Mouse (Mus musculus): ENCODE measurements at regions not wholly inside any gene's neighbourhood (a gene's known extent, or its start where the extent isn't known, plus 50 kb on each side); places are given as distances from the start of the nearest gene placed in this dataset.

- H3K4me3 ChIP-seq (ENCODE audit: low read length) = no peak overlapping the region
- no peak overlapping the region for H3K27ac ChIP-seq (ENCODE audit: low read length)
- no peaks in the 10 kb centered on the region for H3K36me3 ChIP-seq (ENCODE audit: control insufficient read depth, insufficient read depth, low read length)
- H3K9me3 ChIP-seq (ENCODE audit: control insufficient read depth, low read length) = no peaks in the 10 kb centered on the region
- no peak overlapping the region for H3K4me2 ChIP-seq (ENCODE audit: low read depth, low read length)
- H3K27me3 ChIP-seq (ENCODE audit: control insufficient read depth, insufficient read depth, low read depth, low read length) = no peaks in the 10 kb centered on the region
- no peak overlapping the region for H3K9ac ChIP-seq (ENCODE audit: low read length)
- no peak for ATAC-seq (ENCODE audit: low read depth)
- 90% methylated on average over 7 of the region's 7 CpGs for WGBS
- no peaks in the 10 kb centered on the region for H3K4me1 ChIP-seq (replicated peaks; ENCODE audit: control insufficient read depth, insufficient read depth, low read length)
Measured at GRCm38 (mm10) chr12:105927210-105927609, 82.8 kb upstream of the Vrk1 start.

- 44% methylated on average over 12 of the region's 12 CpGs for WGBS
- Histone ChIP-seq H3K27me3 (ENCODE audit: control insufficient read depth, insufficient read depth, low read depth, low read length) (no peaks in the 10 kb centered on the region), H3K4me1 (replicated peaks; ENCODE audit: control insufficient read depth, insufficient read depth, low read length) (no peaks in the 10 kb centered on the region), H3K9me3 (ENCODE audit: control insufficient read depth, low read length) (0 out of 2 replicates have a peak, but pooled peaks cover 2% of the 10 kb centered on the region), H3K4me2 (ENCODE audit: low read depth, low read length) (no peak overlapping the region), H3K4me3 (ENCODE audit: low read length) (no peak overlapping the region), H3K36me3 (ENCODE audit: control insufficient read depth, insufficient read depth, low read length) (no peaks in the 10 kb centered on the region), H3K27ac (ENCODE audit: low read length) (no peak overlapping the region), H3K9ac (ENCODE audit: low read length) (no peak overlapping the region)
- no peak for ATAC-seq (ENCODE audit: low read depth)
Measured at GRCm38 (mm10) chr12:105929456-105929921, 80.5 kb upstream of the Vrk1 start.

GRCm38 (mm10) chr12:105935441-105935880 lies 74.6 kb upstream of the Vrk1 start:
- WGBS = 4% methylated on average over 17 of the region's 22 CpGs
- no peak overlapping the region for H3K9ac ChIP-seq (ENCODE audit: low read length)
- H3K27ac ChIP-seq (ENCODE audit: low read length) = no peak overlapping the region
- no peaks in the 10 kb centered on the region for H3K4me1 ChIP-seq (replicated peaks; ENCODE audit: control insufficient read depth, insufficient read depth, low read length)
- ATAC-seq (ENCODE audit: low read depth) = no peak
- H3K4me2 ChIP-seq (ENCODE audit: low read depth, low read length) = peak overlapping the region; percentile 51
- H3K36me3 ChIP-seq (ENCODE audit: control insufficient read depth, insufficient read depth, low read length) = no peaks in the 10 kb centered on the region
- H3K4me3 ChIP-seq (ENCODE audit: low read length) = peak overlapping the region; percentile 32
- 0 out of 2 replicates have a peak, but pooled peaks cover 2% of the 10 kb centered on the region for H3K9me3 ChIP-seq (ENCODE audit: control insufficient read depth, low read length)
- H3K27me3 ChIP-seq (ENCODE audit: control insufficient read depth, insufficient read depth, low read depth, low read length) = no peaks in the 10 kb centered on the region

- Histone ChIP-seq H3K27me3 (ENCODE audit: control insufficient read depth, insufficient read depth, low read depth, low read length) (no peaks in the 10 kb centered on the region), H3K9ac (ENCODE audit: low read length) (no peak overlapping the region), H3K27ac (ENCODE audit: low read length) (no peak overlapping the region), H3K4me2 (ENCODE audit: low read depth, low read length) (no peak overlapping the region), H3K9me3 (ENCODE audit: control insufficient read depth, low read length) (0 out of 2 replicates have a peak, but pooled peaks cover 2% of the 10 kb centered on the region), H3K36me3 (ENCODE audit: control insufficient read depth, insufficient read depth, low read length) (no peaks in the 10 kb centered on the region), H3K4me3 (ENCODE audit: low read length) (no peak overlapping the region), H3K4me1 (replicated peaks; ENCODE audit: control insufficient read depth, insufficient read depth, low read length) (no peaks in the 10 kb centered on the region)
- no peak for ATAC-seq (ENCODE audit: low read depth)
- WGBS = 71% methylated on average over 18 of the region's 18 CpGs
Measured at GRCm38 (mm10) chr12:105936812-105937530, 73.1 kb upstream of the Vrk1 start.

GRCm38 (mm10) chr12:105942136-105943076 lies 67.6 kb upstream of the Vrk1 start:
- WGBS = 67% methylated on average over 20 of the region's 20 CpGs

GRCm38 (mm10) chr12:105943077-105943433 lies 67.0 kb upstream of the Vrk1 start:
- no peak overlapping the region for H3K27ac ChIP-seq (ENCODE audit: low read length)
- WGBS = 83% methylated on average over 8 of the region's 8 CpGs
- H3K36me3 ChIP-seq (ENCODE audit: control insufficient read depth, insufficient read depth, low read length) = no peaks in the 10 kb centered on the region
- H3K4me2 ChIP-seq (ENCODE audit: low read depth, low read length) = no peak overlapping the region
- no peak for ATAC-seq (ENCODE audit: low read depth)
- no peaks in the 10 kb centered on the region for H3K9me3 ChIP-seq (ENCODE audit: control insufficient read depth, low read length)
- no peak overlapping the region for H3K9ac ChIP-seq (ENCODE audit: low read length)
- H3K4me1 ChIP-seq (replicated peaks; ENCODE audit: control insufficient read depth, insufficient read depth, low read length) = no peaks in the 10 kb centered on the region
- H3K4me3 ChIP-seq (ENCODE audit: low read length) = no peak overlapping the region
- H3K27me3 ChIP-seq (ENCODE audit: control insufficient read depth, insufficient read depth, low read depth, low read length) = no peaks in the 10 kb centered on the region

More at GRCm38 (mm10) chr12:105942136-105943076, 67.6 kb upstream of the Vrk1 start:
- H3K9ac ChIP-seq (ENCODE audit: low read length) = no peak overlapping the region
- H3K9me3 ChIP-seq (ENCODE audit: control insufficient read depth, low read length) = no peaks in the 10 kb centered on the region
- no peaks in the 10 kb centered on the region for H3K4me1 ChIP-seq (replicated peaks; ENCODE audit: control insufficient read depth, insufficient read depth, low read length)
- no peak for ATAC-seq (ENCODE audit: low read depth)
- H3K4me3 ChIP-seq (ENCODE audit: low read length) = no peak overlapping the region
- H3K27ac ChIP-seq (ENCODE audit: low read length) = no peak overlapping the region
- H3K36me3 ChIP-seq (ENCODE audit: control insufficient read depth, insufficient read depth, low read length) = no peaks in the 10 kb centered on the region
- no peak overlapping the region for H3K4me2 ChIP-seq (ENCODE audit: low read depth, low read length)
- no peaks in the 10 kb centered on the region for H3K27me3 ChIP-seq (ENCODE audit: control insufficient read depth, insufficient read depth, low read depth, low read length)

GRCm38 (mm10) chr12:105947332-105947731 lies 62.7 kb upstream of the Vrk1 start:
- no peak overlapping the region for H3K27ac ChIP-seq (ENCODE audit: low read length)

GRCm38 (mm10) chr12:105948322-105948721 lies 61.7 kb upstream of the Vrk1 start:
- H3K4me1 ChIP-seq (replicated peaks; ENCODE audit: control insufficient read depth, insufficient read depth, low read length) = no peaks in the 10 kb centered on the region
- H3K4me2 ChIP-seq (ENCODE audit: low read depth, low read length) = no peak overlapping the region
- no peak overlapping the region for H3K27ac ChIP-seq (ENCODE audit: low read length)
- H3K9ac ChIP-seq (ENCODE audit: low read length) = no peak overlapping the region
- H3K27me3 ChIP-seq (ENCODE audit: control insufficient read depth, insufficient read depth, low read depth, low read length) = no peaks in the 10 kb centered on the region
- no peak overlapping the region for H3K4me3 ChIP-seq (ENCODE audit: low read length)
- no peak for ATAC-seq (ENCODE audit: low read depth)
- 63% methylated on average over 2 of the region's 2 CpGs for WGBS
- H3K36me3 ChIP-seq (ENCODE audit: control insufficient read depth, insufficient read depth, low read length) = no peaks in the 10 kb centered on the region
- H3K9me3 ChIP-seq (ENCODE audit: control insufficient read depth, low read length) = no peaks in the 10 kb centered on the region

More at GRCm38 (mm10) chr12:105947332-105947731, 62.7 kb upstream of the Vrk1 start:
- Histone ChIP-seq H3K4me3 (ENCODE audit: low read length) (no peak overlapping the region), H3K27me3 (ENCODE audit: control insufficient read depth, insufficient read depth, low read depth, low read length) (no peaks in the 10 kb centered on the region), H3K4me1 (replicated peaks; ENCODE audit: control insufficient read depth, insufficient read depth, low read length) (no peaks in the 10 kb centered on the region), H3K4me2 (ENCODE audit: low read depth, low read length) (no peak overlapping the region), H3K36me3 (ENCODE audit: control insufficient read depth, insufficient read depth, low read length) (no peaks in the 10 kb centered on the region), H3K9ac (ENCODE audit: low read length) (no peak overlapping the region), H3K9me3 (ENCODE audit: control insufficient read depth, low read length) (no peaks in the 10 kb centered on the region)
- no peak for ATAC-seq (ENCODE audit: low read depth)
- WGBS = 56% methylated on average over 5 of the region's 5 CpGs

- no peaks in the 10 kb centered on the region for H3K36me3 ChIP-seq (ENCODE audit: control insufficient read depth, insufficient read depth, low read length)
- H3K27me3 ChIP-seq (ENCODE audit: control insufficient read depth, insufficient read depth, low read depth, low read length) = peaks cover 9% of the 10 kb centered on the region
- WGBS = 41% methylated on average over 1 of the region's 1 CpGs
- no peak for ATAC-seq (ENCODE audit: low read depth)
- no peak overlapping the region for H3K9ac ChIP-seq (ENCODE audit: low read length)
- no peaks in the 10 kb centered on the region for H3K4me1 ChIP-seq (replicated peaks; ENCODE audit: control insufficient read depth, insufficient read depth, low read length)
- H3K4me3 ChIP-seq (ENCODE audit: low read length) = no peak overlapping the region
- H3K9me3 ChIP-seq (ENCODE audit: control insufficient read depth, low read length) = no peaks in the 10 kb centered on the region
- no peak overlapping the region for H3K27ac ChIP-seq (ENCODE audit: low read length)
- no peak overlapping the region for H3K4me2 ChIP-seq (ENCODE audit: low read depth, low read length)
Measured at GRCm38 (mm10) chr12:105955764-105956290, 54.2 kb upstream of the Vrk1 start.

Data from lung, embryonic 16.5 days (tissue).